Mouse (Mus musculus) embryonic fibroblast, embryonic 13.5 days (primary cell): ENCODE measurements at regions not wholly inside any gene's neighbourhood (a gene's known extent, or its start where the extent isn't known, plus 50 kb on each side); places are given as distances from the start of the nearest gene placed in this dataset.

Experiments used
- CTCF ChIP-seq: IDR thresholded peaks from 2 replicates; pipeline ENCODE4 v1.5.1; 2011; ENCODE audit warnings: mild to moderate bottlenecking, control low read depth, low read length, moderate library complexity, borderline replicate concordance; ENCODE audit not compliant: insufficient read depth
- POLR2A ChIP-seq: IDR thresholded peaks from 2 replicates; pipeline ENCODE4 v1.6.1; 2011; ENCODE audit warnings: low read depth, mild to moderate bottlenecking, control low read depth, low read length, moderate library complexity

GRCm38 (mm10) chr12:11694797-11695196 is 238.9 kb downstream of the Rad51ap2 start:
- TF ChIP-seq POLR2A: no peak
- no peak for TF ChIP-seq CTCF
